Comparison of ENCODE assay signal across 16 mouse cellular contexts in the genomic region with DNA sequence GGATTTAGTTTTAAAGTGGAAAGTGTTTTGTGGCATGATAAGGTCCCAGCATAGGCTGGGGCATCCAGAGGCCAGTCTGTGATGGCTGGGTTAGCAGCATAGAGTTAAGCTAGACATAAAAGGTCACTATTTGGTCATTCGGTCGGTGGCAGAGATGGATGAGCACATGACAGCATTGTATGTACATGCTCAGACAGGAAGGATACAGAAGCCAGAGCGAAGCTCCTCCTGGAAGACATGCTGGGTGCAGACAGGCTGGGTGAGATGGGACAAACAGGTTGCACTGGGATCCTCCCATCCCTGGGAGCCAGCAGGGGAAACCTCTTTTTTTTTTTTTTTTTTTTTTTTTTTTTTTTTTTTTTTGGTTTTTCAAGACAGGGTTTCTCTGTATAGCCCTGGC. TPM values are rescaled to one million over a fixed set of nuclear protein-coding genes. Genes with fewer than 3 reads are reported as not detected.
DNase-seq lines count a peak whose midpoint lies in the region; TF ChIP-seq lines count a peak whose summit lies in the region.
"Had no signal": no experiment of that assay in that cellular context is flagged by ENCODE, and none has a peak within 500 bp of the region (broad histone marks: within the 10 kb centered on the region; RNA-seq: fewer than 3 reads in every experiment).

No protein-coding gene starts in this region.

- TF ChIP-seq EP300 in CH12.LX (IDR thresholded peaks at IDR 0.05; ENCODE audit: low read length) = no peak

- H3K4me3 ChIP-seq in CH12.LX (replicated peaks in 1 of 3; ENCODE audit: low read depth in 2 of 3, low read length in 2 of 3, poor library complexity in 1 of 3) = no peak overlapping the region
- H3K4me3 ChIP-seq in ES-E14 (ENCODE audit: insufficient read depth in 1 of 2, low read depth in 1 of 2, low read length in 2 of 2, poor library complexity in 1 of 2, severe bottlenecking in 1 of 2) = no peak overlapping the region
- no peak overlapping the region for H3K4me3 ChIP-seq in macrophage (ENCODE audit: inconsistent target)
- no peak overlapping the region for H3K4me3 ChIP-seq in cerebellum, adult 2 months (replicated peaks; ENCODE audit: insufficient read depth, low read depth, low read length)
- H3K4me3 ChIP-seq: embryonic facial prominence, embryonic 10.5 days; forebrain, embryonic 13.5 days; gastrocnemius, adult 2 months; heart, embryonic 12.5 days; hindbrain, embryonic 15.5 days had no signal

- no peak for TF ChIP-seq RAD21 in CH12.LX (IDR thresholded peaks at IDR 0.05; ENCODE audit: low read depth, low read length)

- dilution Hi-C loops in CH12.LX (cut with MboI; ENCODE audit: extremely low pct_ligation_motif_present, extremely low pct_unique_long_range_greater_than_20kb, low sequenced_read_pairs) = no loop called here

- no peak overlapping the region for H3K4me2 ChIP-seq in CH12.LX (ENCODE audit: insufficient read depth, low read depth, poor library complexity, severe bottlenecking)
- H3K4me2 ChIP-seq: forebrain, embryonic 13.5 days; heart, embryonic 12.5 days; hindbrain, embryonic 15.5 days had no signal

- H3K79me2 ChIP-seq in CH12.LX (replicated peaks; ENCODE audit: control insufficient read depth, extremely low read depth, insufficient read depth, poor library complexity, severe bottlenecking) = no peaks in the 10 kb centered on the region
- peaks cover 21% of the 10 kb centered on the region; the same call in 1 of the 2 replicates for H3K79me2 ChIP-seq in macrophage (ENCODE audit: inconsistent target)

- H3K36me3 ChIP-seq in CH12.LX (replicated peaks in 1 of 2; ENCODE audit: control insufficient read depth in 1 of 2, insufficient read depth in 1 of 2, low read length in 1 of 2) (no peaks in the 10 kb centered on the region), ES-E14 (ENCODE audit: control insufficient read depth, insufficient read depth, low read length, poor library complexity, severe bottlenecking) (no peaks in the 10 kb centered on the region), macrophage (ENCODE audit: inconsistent target) (no peaks in the 10 kb centered on the region)
- H3K36me3 ChIP-seq: embryonic facial prominence, embryonic 10.5 days; heart, embryonic 12.5 days; hindbrain, embryonic 15.5 days had no signal

- in situ Hi-C loops in CH12.LX (cut with MboI; ENCODE audit: low pct_ligation_motif_present, low pct_unique_long_range_greater_than_20kb, low sequenced_read_pairs) (no loop called here), ES-E14 (cut with MboI; ENCODE audit: low sequenced_read_pairs in 2 of 2, unreplicated experiment in 2 of 2) (no loop called here)

- WGBS in macrophage (ENCODE audit: missing documents) = 88% methylated on average over 3 of the region's 3 CpGs
- 75% methylated on average over 3 of the region's 3 CpGs for WGBS in cerebellum, adult 2 months

- H3K27me3 ChIP-seq in CH12.LX (replicated peaks) = peaks cover 34% of the 10 kb centered on the region
- no peaks in the 10 kb centered on the region for H3K27me3 ChIP-seq in cerebellum, adult 2 months (ENCODE audit: control insufficient read depth, insufficient read depth, low read length)
- H3K27me3 ChIP-seq: forebrain, embryonic 13.5 days; hindbrain, embryonic 15.5 days had no signal

- H3K27ac ChIP-seq in CH12.LX (ENCODE audit: insufficient read depth, low read depth) (no peak overlapping the region), ES-E14 (ENCODE audit: insufficient read depth, low read depth, low read length, poor library complexity, severe bottlenecking) (no peak overlapping the region), macrophage (peak overlapping the region; percentile 65)
- H3K27ac ChIP-seq in cerebellum, adult 2 months (ENCODE audit: insufficient read depth, low read length) = no peak overlapping the region
- H3K27ac ChIP-seq: embryonic facial prominence, embryonic 10.5 days; forebrain, embryonic 13.5 days; gastrocnemius, adult 2 months; hindbrain, embryonic 15.5 days had no signal

- no peak for TF ChIP-seq CTCF in CH12.LX (conservative IDR thresholded peaks at IDR 0.05 in 1 of 2, IDR thresholded peaks at IDR 0.05 in 1 of 2; ENCODE audit: low read depth in 2 of 2, low read length in 2 of 2)
- TF ChIP-seq CTCF in cerebellum, adult 2 months (IDR thresholded peaks at IDR 0.05; ENCODE audit: borderline replicate concordance, insufficient read depth, low read depth, low read length) = no peak

- DNase-seq in lung, postnatal 10 days = peak; percentile 54
- no peak for DNase-seq in lung, postnatal 14 days
- no peak for DNase-seq in CH12.LX (ENCODE audit: extremely low read depth)
- no peak for DNase-seq in ES-E14 (ENCODE audit: low read depth, low spot score)
- DNase-seq in cerebellum, adult 2 months = no peak
- DNase-seq: adrenal gland, postnatal 10 days; cerebellum, adult 18-20 months; cerebellum, postnatal 10 days; forebrain, postnatal 0 days; gastrocnemius, adult 2 months; gastrocnemius, postnatal 25 days had no signal

- H3K9ac ChIP-seq in CH12.LX (ENCODE audit: insufficient read depth, low read depth) = no peak overlapping the region
- no peak overlapping the region for H3K9ac ChIP-seq in ES-E14 (ENCODE audit: insufficient read depth, low read depth, low read length, poor library complexity, severe bottlenecking)
- H3K9ac ChIP-seq: forebrain, embryonic 13.5 days; forebrain, postnatal 0 days; heart, embryonic 12.5 days; hindbrain, embryonic 15.5 days had no signal

- peaks cover 8% of the 10 kb centered on the region for H3K9me3 ChIP-seq in CH12.LX (replicated peaks; ENCODE audit: low read length)
- no peaks in the 10 kb centered on the region for H3K9me3 ChIP-seq in ES-E14 (ENCODE audit: control insufficient read depth, insufficient read depth, low read depth, low read length)
- H3K9me3 ChIP-seq: forebrain, embryonic 13.5 days; hindbrain, embryonic 15.5 days had no signal

- TF ChIP-seq POLR2A in CH12.LX (IDR thresholded peaks at IDR 0.05; ENCODE audit: low read depth, low read length) = no peak
- no peak for TF ChIP-seq POLR2A in cerebellum, adult 2 months (IDR thresholded peaks at IDR 0.05; ENCODE audit: borderline replicate concordance, insufficient read depth, low read length)

- H3K4me1 ChIP-seq in CH12.LX (ENCODE audit: control insufficient read depth in 1 of 2, insufficient read depth in 2 of 2) (peaks cover 6 to 10% of the 10 kb centered on the region in 2 experiments; a peak in 3 of 4 replicates), ES-E14 (ENCODE audit: control insufficient read depth in 2 of 2, insufficient read depth in 2 of 2, low read length in 2 of 2, poor library complexity in 1 of 2) (peaks cover 0 to under 1% of the 10 kb centered on the region in 2 experiments; a peak in 2 of 4 replicates)
- H3K4me1 ChIP-seq in cerebellum, adult 2 months (ENCODE audit: control insufficient read depth, insufficient read depth, low read length) = peaks cover 20% of the 10 kb centered on the region

TF ChIP-seq in CH12.LX, 34 proteins besides CTCF, POLR2A, EP300 and RAD21:
- TF ChIP-seq ZC3H11A (IDR thresholded peaks at IDR 0.05; ENCODE audit: low read depth, low read length) = no peak
- TF ChIP-seq ZNF384 (IDR thresholded peaks at IDR 0.05; ENCODE audit: low read depth, low read length) = peak; percentile 11; the same call in 1 of the 2 replicates
- no peak for TF ChIP-seq ZKSCAN1 (IDR thresholded peaks at IDR 0.05; ENCODE audit: borderline replicate concordance, low read depth, low read length)
- TF ChIP-seq NRF1 (IDR thresholded peaks at IDR 0.05; ENCODE audit: low read depth, low read length) = no peak
- no peak for TF ChIP-seq SMC3 (IDR thresholded peaks at IDR 0.05; ENCODE audit: low read depth, low read length)
- TF ChIP-seq MAX (IDR thresholded peaks at IDR 0.05; ENCODE audit: low read length) = no peak
TF ChIP-seq in CH12.LX: peak in this region for 1.

TF ChIP-seq in ES-E14, 5 proteins besides CTCF, POLR2A, EP300 and RAD21:
- TF ChIP-seq MAFK (IDR thresholded peaks at IDR 0.05; ENCODE audit: insufficient read depth, low read depth, low read length) (no peak), ZNF384 (IDR thresholded peaks at IDR 0.05; ENCODE audit: low read depth, low read length) (0 out of 2 replicates have a peak, but pooled peaks have one; percentile 43)
TF ChIP-seq in ES-E14: peak in this region for 1.

RNA-seq across cellular contexts. Expression of a gene that starts 6.0 kb away (rescaled TPM):
- 8.8 and 10.3 TPM in 2 replicates for total RNA-seq in CH12.LX (2012; rRNA removed)
- 3.7 and 4.4 TPM in 2 replicates for total RNA-seq in CH12.LX (2014; rRNA removed)
- 2.2 and 2.5 TPM in 2 replicates for polyA plus RNA-seq in CH12.LX (2012; ENCODE audit: insufficient read length, low read depth)
- 2.4 and 3.4 TPM in 2 replicates for total RNA-seq in ES-E14 (2012; rRNA removed)
- total RNA-seq in macrophage (2018; cell fraction: chromatin; rRNA removed) = 100 to 1,000 TPM in 22 of 26 experiments, 10 to 100 TPM in 4; 29.9 to 512 (median 265) TPM
- 100 to 1,000 TPM in 23 of 26 experiments, 10 to 100 TPM in 3; 62.0 to 216 (median 136) TPM for total RNA-seq in macrophage (2018; cell fraction: cytosol; rRNA removed)
- 100 to 1,000 TPM in 22 of 26 experiments, 10 to 100 TPM in 4; 50.0 to 412 (median 210) TPM for total RNA-seq in macrophage (2018; cell fraction: nucleus; rRNA removed)
- 118 to 148 TPM (median 141 TPM) in 3 replicates for polyA plus RNA-seq in macrophage (2018)
- 152 and 159 TPM in 2 replicates for polyA plus RNA-seq in cerebellum, adult 2 months (2012; rRNA removed)

RNA-seq across cellular contexts. Expression of a gene that starts 22.3 kb away (rescaled TPM):
- 15.0 and 20.2 TPM in 2 replicates for total RNA-seq in CH12.LX (2012; rRNA removed)
- 19.4 and 21.1 TPM in 2 replicates for total RNA-seq in CH12.LX (2014; rRNA removed)
- polyA plus RNA-seq in CH12.LX (2012; ENCODE audit: insufficient read length, low read depth) = 16.5 and 17.6 TPM in 2 replicates
- 19.2 and 21.3 TPM in 2 replicates for total RNA-seq in ES-E14 (2012; rRNA removed)
- 100 to 1,000 TPM in 22 of 26 experiments, 10 to 100 TPM in 4; 49.2 to 243 (median 149) TPM for total RNA-seq in macrophage (2018; cell fraction: chromatin; rRNA removed)
- total RNA-seq in macrophage (2018; cell fraction: cytosol; rRNA removed) = 10 to 100 TPM; 47.8 to 85.0 (median 62.8) TPM
- total RNA-seq in macrophage (2018; cell fraction: nucleus; rRNA removed) = 100 to 1,000 TPM in 11 of 26 experiments, 10 to 100 TPM in 15; 41.2 to 234 (median 79.2) TPM
- 49.5 to 60.9 TPM (median 57.9 TPM) in 3 replicates for polyA plus RNA-seq in macrophage (2018)
- polyA plus RNA-seq in cerebellum, adult 2 months (2012; rRNA removed) = 23.0 and 23.3 TPM in 2 replicates

Comparison
In these comparisons a context has a peak if more than half of its experiments do, and no peak if none do; other contexts are left out.
1. RNA of a gene that starts 6.0 kb away (polyA plus RNA-seq): 152 to 159 TPM in cerebellum, adult 2 months and 118 to 148 TPM in macrophage; 2.2 to 2.5 TPM in CH12.LX; every median in the first group is over 10 times any median in the second.